Mouse (Mus musculus) lung, adult 2 months (tissue): Measurements from ENCODE around the gene Btnl4.
"Not testable (repeated sequence)": the region's sequence is repeated elsewhere in the genome, so short reads cannot be mapped to it uniquely, and the experiment has no call there.

ENCODE experiments used
- CTCF ChIP-seq: fragments of 200-500 bp; IDR thresholded peaks from 2 replicates; pipeline ENCODE4 v1.5.1; 2011; ENCODE audit warnings: mild to moderate bottlenecking, low read length, control low read depth; ENCODE audit not compliant: insufficient read depth
- POLR2A ChIP-seq: fragments of 200-500 bp; IDR thresholded peaks from 2 replicates; pipeline ENCODE4 v1.6.1; 2011; ENCODE audit warnings: low read depth, mild to moderate bottlenecking, control low read depth, low read length, borderline replicate concordance; ENCODE audit errors: extremely low read depth

GRCm38 (mm10) chr17:34477238-34478013 lies at the start of gene Btnl4:
- TF ChIP-seq POLR2A, CTCF: not testable (repeated sequence)
